Mouse (Mus musculus) cerebellum, postnatal 25 days (tissue): ENCODE measurements around the gene Hist1h2bj.
A peak's percentile ranks its signal among the peaks of the same experiment; 100 is the strongest.
"Not testable (repeated sequence)": the region's sequence is repeated elsewhere in the genome, so short reads cannot be mapped to it uniquely, and the experiment has no call there.

Experiments used
- DNase-seq, 2 experiments: peaks; one replicate each; pipeline ENCODE4 v3.0.0; 2021; ENCODE audit warnings: mixed read lengths in 2 of 2

Hist1h2bj gene

DNA sequence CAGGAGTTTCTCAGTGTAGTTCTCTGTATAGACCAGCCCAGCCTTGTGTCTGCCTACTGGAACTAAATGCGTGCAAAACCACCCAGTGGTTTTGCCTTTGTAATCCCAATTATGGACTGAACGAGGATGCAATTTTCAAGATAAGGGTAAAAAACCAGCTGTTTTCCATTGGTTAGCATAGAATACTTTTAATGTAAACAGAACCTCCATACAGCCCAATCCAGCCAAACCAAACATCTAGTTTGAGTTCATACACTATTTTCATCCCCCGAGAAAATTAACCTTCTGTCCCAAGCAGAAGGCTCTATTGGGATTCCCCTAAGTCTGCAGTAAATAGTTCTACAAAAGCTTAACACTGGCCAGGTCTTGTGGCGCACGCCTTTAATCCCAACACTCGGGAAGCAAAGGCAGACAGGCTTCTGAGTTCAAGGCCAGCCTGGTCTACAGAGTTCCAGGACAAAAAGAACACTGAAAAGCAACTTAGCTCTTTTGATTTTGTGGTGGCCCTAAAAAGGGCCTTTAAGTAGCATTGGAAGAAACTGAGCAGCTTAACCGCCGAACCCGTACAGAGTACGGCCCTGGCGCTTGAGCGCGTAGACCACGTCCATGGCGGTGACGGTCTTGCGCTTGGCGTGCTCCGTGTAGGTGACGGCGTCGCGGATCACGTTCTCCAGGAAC, 2.4 kb upstream of the Hist1h2bj start:
- peak in 1 of 2 experiments; percentile 30 for DNase-seq

- DNase-seq: peak; percentile 98
Observed at GRCm38 (mm10) chr13:22041142-22041536, 1.9 kb upstream of the Hist1h2bj start, which contains the start of gene Hist1h4i. Hist1h4i (minus strand) TSS chr13:22041362.

DNA sequence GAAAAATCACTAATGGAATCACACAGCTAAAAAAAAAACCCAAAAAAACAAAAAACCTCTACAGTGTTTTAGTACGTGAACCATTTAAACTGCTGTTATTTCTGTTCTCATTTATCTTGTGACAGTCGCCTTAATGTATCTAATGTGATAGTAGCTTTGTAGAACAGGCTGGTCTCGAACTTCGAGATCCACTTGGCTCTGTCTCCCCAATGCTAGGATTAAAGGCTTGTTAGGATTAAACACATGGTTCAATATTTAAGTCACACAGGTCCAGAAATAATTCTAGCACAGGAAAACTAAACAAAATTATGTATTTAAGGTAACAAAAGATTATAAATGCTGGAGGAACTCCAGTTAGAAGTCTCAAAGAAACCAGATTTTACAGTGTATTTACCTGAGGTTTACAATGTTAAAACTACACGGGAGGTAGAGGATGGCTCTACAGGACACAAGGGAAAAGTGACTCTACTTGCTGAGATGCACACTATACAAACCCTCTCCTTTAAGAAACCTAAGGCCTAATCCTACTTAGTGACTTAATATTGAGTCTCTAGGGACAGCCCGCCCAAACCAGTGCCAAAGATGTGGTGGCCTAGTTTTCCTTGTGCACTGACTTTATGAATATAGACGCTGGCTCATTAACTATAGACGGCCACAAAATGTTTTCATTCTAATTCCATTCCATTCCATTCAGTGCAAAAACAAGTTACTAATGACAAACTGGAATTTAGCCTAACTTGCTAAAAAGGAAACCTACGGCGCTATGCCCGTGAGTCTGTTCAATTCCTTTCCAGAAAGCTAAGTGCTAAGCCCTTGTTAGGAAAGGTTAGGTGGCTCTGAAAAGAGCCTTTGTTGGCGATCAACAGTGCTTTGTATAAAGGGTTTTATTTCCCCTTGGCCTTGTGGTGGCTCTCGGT, 1.1 kb upstream of the Hist1h2bj start:
- DNase-seq: no peak

GRCm38 (mm10) chr13:22043503-22044431, 753 bp downstream of the Hist1h2bj start:
- no peak for DNase-seq

GRCm38 (mm10) chr13:22044432-22045155, 1.6 kb downstream of the Hist1h2bj start:
- no peak for DNase-seq

GRCm38 (mm10) chr13:22045311-22045710, 2.3 kb downstream of the Hist1h2bj start:
- no peak for DNase-seq

- no peak for DNase-seq
Observed at GRCm38 (mm10) chr13:22049041-22049440, 6.0 kb downstream of the Hist1h2bj start.

DNA sequence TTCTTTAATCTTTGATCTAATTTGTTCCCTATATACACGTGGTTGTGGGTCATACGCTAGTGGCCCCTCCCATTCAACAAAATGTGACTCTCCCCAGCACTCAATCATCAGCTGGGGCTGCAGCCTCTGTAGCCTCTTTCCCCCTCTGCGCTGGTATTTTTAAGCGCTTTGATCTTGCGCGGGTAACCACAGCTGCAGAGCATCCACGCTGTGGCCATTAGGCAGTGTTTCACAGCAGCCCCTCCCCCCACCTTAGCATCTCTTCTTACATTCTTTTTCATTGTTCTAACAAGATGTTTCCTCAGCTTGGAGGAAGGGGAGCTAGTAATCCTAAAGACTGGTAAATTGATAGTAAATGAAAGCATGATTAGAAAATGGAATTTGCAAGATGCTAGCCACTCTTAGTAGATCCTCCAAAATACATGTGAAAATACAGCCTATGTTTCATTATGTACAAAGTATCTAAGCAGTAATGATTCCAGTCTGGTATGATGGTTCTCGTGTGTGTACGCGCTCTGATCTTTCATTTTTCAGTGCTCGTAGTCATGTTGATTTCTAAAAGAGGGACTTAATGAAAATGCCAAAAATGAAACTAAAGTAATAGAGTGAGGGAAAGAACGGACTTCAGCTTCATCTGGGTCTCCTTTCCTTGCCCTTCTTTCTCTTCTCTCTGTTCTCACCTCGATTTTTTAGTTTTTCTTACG, 6.9 kb downstream of the Hist1h2bj start:
- peak in 1 of 2 experiments; percentile 32 for DNase-seq

- peak; percentile 71 to 82 for DNase-seq
Observed at GRCm38 (mm10) chr13:22050591-22051522, 7.8 kb downstream of the Hist1h2bj start.

DNA sequence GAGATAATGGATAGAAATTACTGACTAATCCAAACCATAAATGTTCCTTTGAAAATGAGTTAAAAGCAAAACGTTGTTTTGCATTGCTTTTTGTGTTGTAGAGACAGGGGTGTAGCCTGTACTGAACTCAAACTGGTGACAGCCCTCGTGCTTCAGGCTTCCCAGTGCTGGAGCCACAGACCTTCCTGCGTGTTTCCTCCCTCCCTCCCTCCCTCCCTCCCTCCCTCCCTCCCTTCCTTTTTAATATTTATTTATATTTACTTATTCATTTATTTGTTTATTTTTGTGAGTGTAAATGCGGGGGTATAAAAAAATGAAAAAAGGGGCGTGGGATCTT, 8.5 kb downstream of the Hist1h2bj start:
- DNase-seq: no peak

- DNase-seq: no peak
Observed at GRCm38 (mm10) chr13:22053754-22054153, 10.7 kb downstream of the Hist1h2bj start.

GRCm38 (mm10) chr13:22061422-22061821, 18.4 kb downstream of the Hist1h2bj start:
- DNase-seq: no peak

DNA sequence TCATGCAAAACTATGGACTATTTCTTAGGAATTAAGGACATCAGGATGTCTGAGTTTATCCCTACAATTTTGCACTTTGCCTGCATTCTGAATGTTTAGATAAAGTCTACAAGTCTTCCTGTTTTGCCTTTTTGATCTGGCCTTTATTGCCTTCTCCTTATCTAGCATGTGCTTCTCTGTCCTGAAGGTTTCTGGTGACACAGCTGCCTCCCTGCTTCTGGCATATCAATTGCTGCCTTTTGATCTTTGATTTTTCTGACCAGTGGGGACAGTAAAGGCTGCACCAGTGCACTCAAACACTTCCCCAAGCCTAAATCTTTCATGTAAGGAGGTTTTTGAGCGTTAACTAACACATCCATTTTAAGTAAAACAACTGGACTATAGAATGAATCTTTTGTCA, 20.5 kb downstream of the Hist1h2bj start:
- no peak for DNase-seq

- DNase-seq: not testable (repeated sequence)
Observed at GRCm38 (mm10) chr13:22084140-22084539, 41.1 kb downstream of the Hist1h2bj start, which contains the start of gene Vmn1r188. Vmn1r188 (plus strand) TSS chr13:22084440.
